Mouse (Mus musculus) small intestine, adult 2 months (tissue): ENCODE results near the gene Fer.

ENCODE experiments used
- CTCF ChIP-seq: fragments of 200-500 bp; IDR thresholded peaks from 2 replicates; pipeline ENCODE4 v1.5.1; 2012; ENCODE audit warnings: low read depth, mild to moderate bottlenecking, control low read depth, inconsistent platforms, low read length, moderate library complexity, mixed read lengths; ENCODE audit not compliant: insufficient replicate concordance, insufficient read length; ENCODE audit errors: extremely low read depth
- POLR2A ChIP-seq: fragments of 200-500 bp; IDR thresholded peaks from 2 replicates; pipeline ENCODE4 v1.6.1; 2012; ENCODE audit warnings: low read depth, mild to moderate bottlenecking, control low read depth, inconsistent platforms, low read length, moderate library complexity

- TF ChIP-seq CTCF = no peak
- no peak for TF ChIP-seq POLR2A
These were observed 106.6 kb downstream of the Fer start for GRCm38 (mm10) chr17:63969448-63969847.
